Mouse (Mus musculus) E14TG2a.4 (cell line): Measurements from ENCODE around the gene Slc27a4.

Experiments used
- H3K27me3 ChIP-seq: 2 replicates; pipeline ENCODE4 v1.6.1; 2014; ENCODE audit warnings: low read length, control low read depth; ENCODE audit not compliant: insufficient read depth
- H3K36me3 ChIP-seq: 2 replicates; pipeline ENCODE4 v1.6.1; 2014; ENCODE audit warnings: low read length, control low read depth; ENCODE audit not compliant: insufficient read depth
- H3K4me1 ChIP-seq: replicated peaks from 2 replicates; pipeline ENCODE4 v1.6.1; 2014; ENCODE audit warnings: low read depth, low read length, control low read depth
- H3K4me3 ChIP-seq: replicated peaks from 2 replicates; pipeline ENCODE4 v1.5.1; 2014; ENCODE audit warnings: mild to moderate bottlenecking, low read length
- H3K9me3 ChIP-seq: 2 replicates; pipeline ENCODE4 v1.6.1; 2014; ENCODE audit warnings: low read length, control low read depth
- CTCF ChIP-seq: conservative IDR thresholded peaks from 2 replicates; pipeline ENCODE4 v1.5.1; 2014; ENCODE audit warnings: low read length
- NANOG ChIP-seq: IDR thresholded peaks from 2 replicates; pipeline ENCODE4 v1.6.1; 2014; ENCODE audit warnings: borderline replicate concordance, low read length, mixed read lengths
- POU5F1 ChIP-seq: IDR thresholded peaks from 2 replicates; pipeline ENCODE4 v1.6.1; 2014; ENCODE audit warnings: low read length, borderline replicate concordance

Slc27a4 gene

GRCm38 (mm10) chr2:29849041-29849440 is 46.6 kb downstream of the Slc27a4 start:
- Histone ChIP-seq H3K4me3 (no peak overlapping the region), H3K9me3 (no peaks in the 10 kb centered on the region), H3K4me1 (peaks cover 52% of the 10 kb centered on the region), H3K36me3 (peaks cover 30% of the 10 kb centered on the region), H3K27me3 (peaks cover 60% of the 10 kb centered on the region)
- TF ChIP-seq NANOG (no peak), POU5F1 (no peak), CTCF (no peak)

GRCm38 (mm10) chr2:29849841-29850480 is 47.5 kb downstream of the Slc27a4 start:
- Histone ChIP-seq H3K4me3 (no peak overlapping the region), H3K4me1 (peaks cover 52% of the 10 kb centered on the region), H3K27me3 (peaks cover 51% of the 10 kb centered on the region), H3K36me3 (peaks cover 22% of the 10 kb centered on the region), H3K9me3 (no peaks in the 10 kb centered on the region)
- TF ChIP-seq POU5F1 (no peak), NANOG (no peak), CTCF (no peak)

GRCm38 (mm10) chr2:29852957-29853485 is 50.6 kb downstream of the Slc27a4 start:
- Histone ChIP-seq H3K36me3 (peaks cover 6% of the 10 kb centered on the region), H3K4me1 (peaks cover 58% of the 10 kb centered on the region), H3K9me3 (no peaks in the 10 kb centered on the region), H3K4me3 (no peak overlapping the region), H3K27me3 (peaks cover 45% of the 10 kb centered on the region)
- no peak for TF ChIP-seq POU5F1
- no peak for TF ChIP-seq CTCF
- TF ChIP-seq NANOG: no peak

- H3K4me3 ChIP-seq: no peak overlapping the region
Measured at GRCm38 (mm10) chr2:29853736-29854135, 51.3 kb downstream of the Slc27a4 start.

GRCm38 (mm10) chr2:29855585-29856210 is 53.3 kb downstream of the Slc27a4 start:
- H3K9me3 ChIP-seq: no peaks in the 10 kb centered on the region
- no peak overlapping the region for H3K4me3 ChIP-seq

More at GRCm38 (mm10) chr2:29853736-29854135, 51.3 kb downstream of the Slc27a4 start:
- Histone ChIP-seq H3K27me3 (peaks cover 44% of the 10 kb centered on the region), H3K9me3 (no peaks in the 10 kb centered on the region), H3K36me3 (peaks cover 4% of the 10 kb centered on the region), H3K4me1 (peaks cover 65% of the 10 kb centered on the region)
- no peak for TF ChIP-seq NANOG

GRCm38 (mm10) chr2:29856451-29857260 is 54.2 kb downstream of the Slc27a4 start:
- no peaks in the 10 kb centered on the region for H3K9me3 ChIP-seq
- peaks cover 67% of the 10 kb centered on the region for H3K4me1 ChIP-seq
- no peaks in the 10 kb centered on the region for H3K36me3 ChIP-seq
- H3K4me3 ChIP-seq: peak overlapping the region; percentile 51
- no peak for TF ChIP-seq NANOG
- TF ChIP-seq POU5F1: no peak
- no peak for TF ChIP-seq CTCF
- H3K27me3 ChIP-seq: peaks cover 31% of the 10 kb centered on the region

More at GRCm38 (mm10) chr2:29855585-29856210, 53.3 kb downstream of the Slc27a4 start:
- H3K27me3 ChIP-seq: peaks cover 36% of the 10 kb centered on the region
- TF ChIP-seq CTCF (no peak), POU5F1 (no peak), NANOG (no peak)
- H3K36me3 ChIP-seq: no peaks in the 10 kb centered on the region
- H3K4me1 ChIP-seq: peaks cover 67% of the 10 kb centered on the region

GRCm38 (mm10) chr2:29857341-29857740 is 54.9 kb downstream of the Slc27a4 start:
- TF ChIP-seq POU5F1: no peak
- no peak for TF ChIP-seq CTCF
- TF ChIP-seq NANOG: no peak
- H3K36me3 ChIP-seq: no peaks in the 10 kb centered on the region
- no peak overlapping the region for H3K4me3 ChIP-seq
- H3K4me1 ChIP-seq: peaks cover 67% of the 10 kb centered on the region
- peaks cover 31% of the 10 kb centered on the region for H3K27me3 ChIP-seq
- H3K9me3 ChIP-seq: no peaks in the 10 kb centered on the region

GRCm38 (mm10) chr2:29857967-29858366 is 55.5 kb downstream of the Slc27a4 start:
- Histone ChIP-seq H3K9me3 (no peaks in the 10 kb centered on the region), H3K4me1 (peaks cover 65% of the 10 kb centered on the region), H3K4me3 (no peak overlapping the region), H3K27me3 (peaks cover 31% of the 10 kb centered on the region), H3K36me3 (no peaks in the 10 kb centered on the region)
- no peak for TF ChIP-seq NANOG
- no peak for TF ChIP-seq POU5F1
- no peak for TF ChIP-seq CTCF
